Mouse (Mus musculus) right cerebral cortex, postnatal 10 days (tissue): ENCODE measurements at regions not wholly inside any gene's neighbourhood (a gene's known extent, or its start where the extent isn't known, plus 50 kb on each side); places are given as distances from the start of the nearest gene placed in this dataset.

Source experiments
- DNase-seq, 2 experiments: peaks; one replicate each; pipeline ENCODE4 v3.0.0; 2021; ENCODE audit warnings: low spot score in 2 of 2

GRCm38 (mm10) chr10:23052480-23053378, 232.8 kb upstream of the Tcf21 start:
- DNase-seq = no peak

DNA sequence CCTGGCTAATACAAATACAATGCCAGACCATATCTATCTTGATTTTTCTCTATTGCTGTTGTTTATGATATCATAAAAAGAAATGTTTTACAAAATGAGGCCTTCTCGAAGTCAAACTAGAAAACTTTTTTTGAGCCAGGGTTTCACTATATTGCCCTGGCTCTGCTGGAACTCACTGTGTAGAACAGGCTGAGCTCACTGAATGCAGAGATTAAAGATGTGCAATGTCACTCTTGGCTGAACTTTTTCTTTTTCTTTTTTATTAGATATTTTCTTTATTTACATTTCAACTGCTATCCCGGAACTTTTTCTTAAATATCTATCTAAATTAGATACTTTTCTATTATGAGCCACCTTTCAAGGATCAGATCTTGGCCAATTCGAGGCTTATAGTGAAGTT, 224.5 kb upstream of the Tcf21 start:
- DNase-seq = no peak

DNA sequence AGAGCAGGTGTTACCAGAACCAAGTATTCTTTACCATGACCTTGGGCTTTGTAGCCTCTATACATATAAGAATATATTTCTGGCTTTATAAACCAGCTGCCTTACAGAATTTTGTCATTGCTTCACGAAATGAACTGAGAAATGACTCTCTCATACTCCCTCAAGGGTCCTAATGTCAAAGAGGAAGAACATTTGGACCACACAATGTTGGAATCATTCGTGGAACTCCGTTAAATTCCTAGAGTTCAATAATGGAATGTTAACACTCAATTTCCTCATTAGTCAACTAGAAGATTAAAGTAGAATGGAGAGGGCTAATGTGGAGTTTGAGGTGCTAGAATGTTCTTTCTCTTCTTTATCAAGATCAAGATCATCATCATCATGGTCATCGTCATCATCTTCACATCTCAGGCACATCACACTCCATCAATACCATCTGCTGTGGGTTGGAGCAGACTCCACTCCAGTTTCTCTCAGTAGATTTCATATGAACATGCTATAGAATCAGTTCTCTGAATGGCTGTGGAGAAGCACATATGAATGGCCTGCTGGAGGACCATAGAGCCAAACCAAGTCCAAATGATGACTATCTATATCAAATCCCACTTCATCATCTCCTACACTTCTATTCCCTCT, 211.6 kb upstream of the Tcf21 start:
- DNase-seq = no peak

GRCm38 (mm10) chr10:23027961-23028360, 208.0 kb upstream of the Tcf21 start:
- no peak for DNase-seq

DNA sequence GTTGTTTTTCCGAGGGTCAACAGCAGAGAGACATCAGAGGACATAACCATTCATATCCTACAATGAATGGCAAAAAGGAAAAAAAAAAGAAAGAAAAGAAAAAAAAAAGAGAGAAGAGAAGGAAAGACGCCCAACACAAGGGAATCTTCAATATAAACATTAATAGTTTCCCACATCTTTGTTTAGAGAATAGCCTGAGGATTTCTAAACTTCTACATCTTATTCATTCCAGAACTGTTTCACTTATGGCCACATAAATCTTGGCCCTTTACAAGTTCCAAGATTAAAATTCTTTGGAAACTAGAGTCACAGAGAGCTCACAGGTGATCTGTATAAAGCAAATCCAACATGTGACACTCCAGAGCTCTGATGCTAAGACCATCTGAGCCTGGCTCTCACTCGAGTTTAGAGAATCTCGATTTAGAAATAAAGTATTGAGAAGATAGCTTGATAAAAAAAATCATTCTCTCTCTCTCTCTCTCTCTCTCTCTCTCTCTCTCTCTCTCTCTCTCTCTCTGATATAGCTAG, 197.2 kb upstream of the Tcf21 start:
- DNase-seq = no peak

GRCm38 (mm10) chr10:23015935-23016694, 196.1 kb upstream of the Tcf21 start:
- DNase-seq = no peak

DNA sequence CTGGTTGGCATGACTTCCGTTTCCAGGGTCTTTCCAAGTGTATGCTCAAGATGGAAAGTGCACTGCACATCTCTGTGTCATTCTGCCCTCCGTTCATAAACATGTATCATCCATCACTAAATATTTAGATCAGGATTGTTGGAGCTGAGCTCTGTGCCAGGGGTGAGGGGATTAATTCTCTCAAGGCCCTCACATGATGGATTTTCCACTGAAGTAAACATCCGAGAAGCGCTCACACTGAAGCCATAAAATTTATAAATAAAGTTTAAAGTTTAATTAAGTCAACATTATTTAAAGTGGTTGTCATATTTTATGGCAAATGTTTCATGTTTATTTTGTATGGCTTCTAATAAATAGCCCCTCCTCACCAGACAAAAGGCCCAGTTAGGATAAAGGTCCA, 190.7 kb upstream of the Tcf21 start:
- no peak for DNase-seq

GRCm38 (mm10) chr10:23010201-23010600, 190.2 kb upstream of the Tcf21 start:
- DNase-seq = no peak

DNA sequence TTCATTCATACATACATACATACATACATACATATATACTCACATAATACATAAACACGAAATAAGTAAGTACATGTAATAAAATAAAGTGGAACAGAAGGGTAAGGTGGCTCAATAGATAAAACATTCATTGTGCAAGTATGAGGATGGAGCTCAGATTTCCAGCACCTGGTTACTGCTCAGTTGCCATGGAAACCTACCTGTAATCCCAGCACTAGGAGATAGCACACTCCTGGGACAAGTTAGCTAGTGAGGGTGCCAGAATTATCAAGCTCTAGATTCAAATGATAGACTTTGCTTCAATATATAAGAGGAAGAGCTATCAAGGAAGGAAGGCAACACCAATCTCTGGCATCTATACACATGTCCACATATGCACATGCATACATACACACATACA, 184.8 kb upstream of the Tcf21 start:
- DNase-seq = no peak

GRCm38 (mm10) chr10:23003686-23004085, 183.7 kb upstream of the Tcf21 start:
- no peak for DNase-seq

DNA sequence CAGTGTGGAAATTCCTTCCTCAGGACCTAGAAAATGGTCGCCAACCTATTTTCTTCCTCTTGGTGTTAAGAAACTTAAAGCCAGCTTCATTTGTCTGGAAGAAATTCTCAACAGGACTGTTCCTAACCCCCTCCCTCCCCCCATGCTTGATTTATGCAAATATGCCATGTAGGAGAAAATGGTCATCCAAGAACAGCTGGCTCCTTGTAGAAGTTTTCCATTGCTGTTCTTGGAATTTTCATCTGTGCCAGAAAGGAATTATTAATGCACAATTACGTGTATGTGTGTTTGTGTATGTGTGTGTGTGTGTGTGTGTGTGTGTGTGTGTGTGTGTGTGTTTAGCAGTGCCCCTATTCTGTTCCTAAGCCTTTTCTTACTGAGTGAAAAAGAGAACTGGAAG, 178.6 kb upstream of the Tcf21 start:
- DNase-seq = no peak

DNA sequence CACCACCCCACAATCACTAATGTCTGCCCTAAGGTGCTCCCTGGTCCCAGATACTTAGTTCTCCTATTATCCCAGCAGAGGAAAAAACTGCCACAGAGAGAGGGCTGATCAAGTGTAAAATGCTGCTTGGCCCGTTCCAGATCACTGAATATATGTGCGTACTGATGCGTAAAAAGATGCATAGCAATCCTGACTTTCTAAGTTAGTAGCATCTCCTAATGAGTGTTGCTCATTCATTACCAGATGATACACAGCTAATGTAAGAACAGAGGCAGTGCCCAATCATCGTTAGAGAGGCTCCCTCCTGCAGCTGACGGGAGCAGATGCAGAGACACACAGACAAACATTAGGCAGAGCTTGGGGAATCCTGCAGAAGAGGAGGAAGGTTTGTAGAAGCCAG, 177.6 kb upstream of the Tcf21 start:
- DNase-seq = no peak

DNA sequence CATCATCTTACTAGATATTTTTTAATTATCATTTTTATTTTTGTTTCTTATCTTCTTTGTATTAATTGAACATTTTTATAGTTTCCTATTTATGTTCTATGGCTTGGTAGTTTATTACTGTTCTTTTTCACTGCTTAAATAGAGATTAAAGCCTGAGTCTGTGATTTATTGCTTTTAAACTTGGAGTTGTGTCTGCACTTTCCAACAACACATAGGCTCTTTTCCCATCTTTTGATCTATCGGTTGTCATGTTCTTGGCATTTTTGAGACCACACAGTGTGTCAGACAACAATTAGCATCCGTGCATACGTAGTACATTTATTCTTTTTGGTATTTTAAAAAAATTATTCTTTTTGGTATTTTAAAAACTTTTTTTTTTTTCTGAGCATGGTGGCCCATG, 173.2 kb upstream of the Tcf21 start:
- no peak for DNase-seq

GRCm38 (mm10) chr10:22981798-22982197, 161.8 kb upstream of the Tcf21 start:
- no peak for DNase-seq

DNA sequence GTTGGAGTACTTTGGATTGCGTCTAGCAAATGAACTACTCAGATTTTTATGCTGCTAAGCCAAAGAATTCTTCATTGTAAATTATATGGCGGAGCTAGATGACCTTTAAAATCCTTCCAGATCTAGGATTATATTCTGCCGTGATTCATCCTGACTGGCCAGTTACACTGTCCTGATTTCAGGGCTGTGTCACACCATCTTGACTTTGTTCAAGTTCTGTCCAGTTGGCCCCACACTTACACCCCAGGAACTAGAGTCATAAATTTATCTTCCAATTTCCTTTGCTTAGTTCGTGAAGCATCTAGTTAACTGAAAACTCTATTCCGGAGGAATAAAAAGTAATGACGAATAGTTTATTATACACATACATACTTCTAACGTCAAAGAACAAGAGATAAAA, 158.5 kb upstream of the Tcf21 start:
- no peak for DNase-seq

- DNase-seq = no peak
These were observed 137.0 kb upstream of the Tcf21 start for GRCm38 (mm10) chr10:22956956-22957355.

GRCm38 (mm10) chr10:22953283-22953682, 133.3 kb upstream of the Tcf21 start:
- no peak for DNase-seq

GRCm38 (mm10) chr10:22944247-22944646, 124.3 kb upstream of the Tcf21 start:
- DNase-seq = no peak

- DNase-seq = no peak
These were observed 108.0 kb upstream of the Tcf21 start for GRCm38 (mm10) chr10:22927977-22928376.

DNA sequence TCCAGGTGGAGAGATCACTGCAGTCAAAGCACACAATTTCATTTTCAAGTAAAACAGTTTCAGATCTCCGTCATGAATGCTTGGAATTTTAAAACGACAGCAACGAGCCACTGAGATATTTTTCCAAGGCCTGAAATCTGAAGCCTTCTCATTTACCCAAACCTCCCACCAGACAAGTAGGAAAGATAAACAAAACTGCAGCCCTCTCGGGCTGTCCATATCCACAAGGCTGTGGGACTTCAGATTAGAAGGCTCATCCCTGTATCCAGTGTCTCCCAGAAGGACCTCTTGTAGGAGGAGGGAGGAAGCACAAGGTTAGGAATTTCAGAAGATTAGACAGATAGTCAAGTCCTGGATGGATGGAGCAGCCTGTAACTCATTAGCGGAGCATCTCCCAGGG, 106.1 kb upstream of the Tcf21 start:
- DNase-seq = no peak

DNA sequence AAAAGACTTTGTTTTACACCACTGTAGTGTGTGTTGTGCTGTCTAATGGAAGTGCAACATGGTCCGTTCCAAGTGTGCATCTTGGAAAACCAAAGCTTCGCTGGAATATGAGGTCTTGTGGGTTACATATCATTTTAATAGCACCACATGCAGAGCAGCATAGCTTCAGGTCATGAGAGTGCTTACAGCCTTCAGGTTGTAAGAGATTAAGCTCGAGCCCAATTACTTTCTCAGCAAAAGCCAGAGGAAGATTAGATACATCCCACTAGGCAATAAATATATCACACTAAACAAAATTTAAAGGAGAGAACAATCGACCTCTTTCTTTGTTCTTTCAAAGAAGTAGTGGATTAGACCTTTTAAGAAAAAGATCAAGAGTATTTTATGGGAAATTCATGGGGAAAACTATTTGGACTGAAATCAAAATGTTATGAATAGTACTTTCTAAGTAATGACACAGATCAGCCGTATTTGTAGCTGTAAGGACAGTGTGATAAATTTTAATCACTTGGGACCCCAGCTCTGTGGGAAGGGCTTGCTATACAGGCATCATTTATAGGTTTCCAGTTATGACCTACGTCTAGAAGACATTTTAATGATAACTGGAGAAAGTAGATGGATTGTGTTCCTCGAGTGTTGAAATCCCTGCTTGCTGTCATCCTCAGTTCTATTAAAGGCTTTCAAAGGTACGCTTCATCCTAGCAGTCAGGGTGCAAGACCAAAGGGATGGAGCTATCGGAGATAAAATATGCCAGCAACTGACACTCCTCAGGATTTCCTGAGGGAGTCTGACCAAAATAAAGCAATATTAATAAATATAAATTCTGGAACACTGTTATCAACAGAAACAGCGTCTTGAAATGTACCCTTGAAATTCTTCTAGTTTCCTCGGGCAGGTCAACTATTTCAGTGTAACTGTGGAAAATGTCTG, 101.3 kb upstream of the Tcf21 start:
- no peak for DNase-seq
